Mouse (Mus musculus): ENCODE measurements around the gene Appl1. TPM values are rescaled to one million over a fixed set of nuclear protein-coding genes. Genes with fewer than 3 reads are reported as not detected.
"Not testable (repeated sequence)": the region's sequence is repeated elsewhere in the genome, so short reads cannot be mapped to it uniquely, and the experiment has no call there.

The Appl1 gene
- total and polyA plus RNA-seq, 3 experiments: 1.9 to 21.4 (median 10.0) TPM

DNA sequence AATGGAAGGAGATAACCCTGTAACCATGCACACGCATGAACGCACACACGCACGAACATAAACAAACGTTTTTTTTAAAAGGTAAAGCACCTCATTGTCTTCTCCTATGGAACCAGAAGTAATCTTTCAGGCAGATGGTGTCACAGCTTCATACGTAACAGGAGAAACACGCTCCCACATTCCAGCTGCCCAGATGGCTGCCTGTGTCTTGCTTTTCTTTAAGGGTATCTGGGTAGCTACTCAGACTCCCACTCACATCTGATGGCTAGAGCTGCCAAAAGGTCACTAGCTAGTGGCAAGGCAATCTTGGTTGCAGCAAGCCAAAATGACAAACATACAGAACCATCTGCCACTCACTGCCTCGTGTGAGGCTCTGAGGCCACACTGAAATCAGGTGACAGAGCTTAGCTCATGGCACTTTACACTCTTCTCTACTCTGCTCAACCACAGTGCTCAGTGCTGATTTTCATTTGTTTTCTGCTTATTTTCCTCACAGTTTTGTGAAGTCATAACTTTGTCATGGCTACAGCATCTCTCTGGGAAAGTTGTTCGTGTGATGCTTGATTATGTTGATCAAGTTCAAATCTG, 57.3 kb downstream of the Appl1 start:
- H3K4me1 ChIP-seq (ENCODE audit: insufficient read depth, low read depth, low read length): no peaks in the 10 kb centered on the region
- H3K4me3 ChIP-seq (ENCODE audit: low read depth, low read length): no peak overlapping the region
- no peaks in the 10 kb centered on the region for H3K9me3 ChIP-seq (replicated peaks)
- H3K36me3 ChIP-seq (replicated peaks): no peaks in the 10 kb centered on the region
- no peaks in the 10 kb centered on the region for H3K27me3 ChIP-seq (ENCODE audit: insufficient read depth, low read length)
- ATAC-seq (ENCODE audit: extremely low read depth, insufficient number of reproducible peaks, low FRiP score, poor library complexity, severe bottlenecking) (no peak), DNase-seq (ENCODE audit: low spot score) (no peak)
- TF ChIP-seq GATA1 (IDR thresholded peaks at IDR 0.05; ENCODE audit: borderline replicate concordance, low read length) (no peak), GATA2 (IDR thresholded peaks at IDR 0.05; ENCODE audit: borderline replicate concordance, low read depth, low read length) (no peak), TAL1 (conservative IDR thresholded peaks at IDR 0.05; ENCODE audit: low read depth, low read length) (no peak), POLR2AphosphoS5 (IDR thresholded peaks at IDR 0.05; ENCODE audit: insufficient replicate concordance, low read depth, low read length) (no peak), CTCF (IDR thresholded peaks at IDR 0.05; ENCODE audit: low read depth, low read length) (no peak)

DNA sequence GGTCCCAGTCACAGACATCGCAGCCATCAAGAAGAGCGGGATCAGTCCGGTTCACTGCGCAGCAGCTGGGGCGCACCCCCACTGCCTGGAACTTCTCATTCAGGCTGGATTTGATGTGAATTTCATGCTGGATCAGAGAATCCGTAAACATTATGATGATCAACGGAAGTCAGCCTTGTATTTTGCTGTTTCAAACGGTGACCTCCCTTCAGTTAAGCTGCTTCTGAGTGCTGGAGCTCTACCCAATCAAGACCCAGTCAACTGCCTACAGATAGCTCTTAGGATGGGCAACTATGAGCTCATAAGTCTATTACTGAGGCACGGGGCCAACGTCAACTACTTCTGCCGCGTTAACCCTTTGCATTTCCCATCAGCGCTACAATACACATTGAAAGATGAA, 59.2 kb downstream of the Appl1 start:
- ATAC-seq (ENCODE audit: extremely low read depth, insufficient number of reproducible peaks, low FRiP score, poor library complexity, severe bottlenecking): no peak
- H3K27me3 ChIP-seq (ENCODE audit: insufficient read depth, low read length): no peaks in the 10 kb centered on the region
- no peaks in the 10 kb centered on the region for H3K4me1 ChIP-seq (ENCODE audit: insufficient read depth, low read depth, low read length)
- TF ChIP-seq GATA2 (IDR thresholded peaks at IDR 0.05; ENCODE audit: borderline replicate concordance, low read depth, low read length): no peak
- no peak for TF ChIP-seq TAL1 (conservative IDR thresholded peaks at IDR 0.05; ENCODE audit: low read depth, low read length)
- TF ChIP-seq CTCF (IDR thresholded peaks at IDR 0.05; ENCODE audit: low read depth, low read length): no peak
- no peaks in the 10 kb centered on the region for H3K9me3 ChIP-seq (replicated peaks)
- H3K36me3 ChIP-seq (replicated peaks): no peaks in the 10 kb centered on the region
- no peak overlapping the region for H3K4me3 ChIP-seq (ENCODE audit: low read depth, low read length)
- DNase-seq (ENCODE audit: low spot score): no peak

DNA sequence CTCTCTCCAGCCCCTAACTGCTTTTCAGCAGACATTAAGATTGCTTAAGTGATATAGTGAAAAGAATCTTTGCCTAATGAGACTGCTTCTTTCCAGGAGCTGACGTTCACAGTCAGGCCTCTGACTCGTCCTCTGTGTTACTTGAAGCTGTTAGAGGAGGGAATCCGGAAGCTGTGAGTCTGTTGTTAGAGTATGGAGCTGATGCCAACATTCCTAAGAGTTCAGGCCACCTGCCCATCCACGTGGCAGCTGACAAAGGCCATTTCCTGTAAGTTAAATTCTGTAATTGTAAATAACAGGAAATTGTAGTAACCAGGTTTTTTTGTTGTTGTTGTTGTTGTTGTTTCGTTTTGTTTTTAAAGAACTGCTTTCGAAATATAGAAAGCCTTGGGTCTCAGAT, 59.8 kb downstream of the Appl1 start:
- no peak for TF ChIP-seq POLR2AphosphoS5 (IDR thresholded peaks at IDR 0.05; ENCODE audit: insufficient replicate concordance, low read depth, low read length)
- TF ChIP-seq TAL1 (conservative IDR thresholded peaks at IDR 0.05; ENCODE audit: low read depth, low read length): no peak
- TF ChIP-seq CTCF (IDR thresholded peaks at IDR 0.05; ENCODE audit: low read depth, low read length): no peak
- TF ChIP-seq GATA1 (IDR thresholded peaks at IDR 0.05; ENCODE audit: borderline replicate concordance, low read length): no peak
- TF ChIP-seq GATA2 (IDR thresholded peaks at IDR 0.05; ENCODE audit: borderline replicate concordance, low read depth, low read length): no peak
- DNase-seq (ENCODE audit: low spot score) (no peak), ATAC-seq (ENCODE audit: extremely low read depth, insufficient number of reproducible peaks, low FRiP score, poor library complexity, severe bottlenecking) (no peak)
- no peaks in the 10 kb centered on the region for H3K9me3 ChIP-seq (replicated peaks)
- H3K4me3 ChIP-seq (ENCODE audit: low read depth, low read length): no peak overlapping the region
- H3K4me1 ChIP-seq (ENCODE audit: insufficient read depth, low read depth, low read length): no peaks in the 10 kb centered on the region
- H3K27me3 ChIP-seq (ENCODE audit: insufficient read depth, low read length): no peaks in the 10 kb centered on the region
- H3K36me3 ChIP-seq (replicated peaks): no peaks in the 10 kb centered on the region

DNA sequence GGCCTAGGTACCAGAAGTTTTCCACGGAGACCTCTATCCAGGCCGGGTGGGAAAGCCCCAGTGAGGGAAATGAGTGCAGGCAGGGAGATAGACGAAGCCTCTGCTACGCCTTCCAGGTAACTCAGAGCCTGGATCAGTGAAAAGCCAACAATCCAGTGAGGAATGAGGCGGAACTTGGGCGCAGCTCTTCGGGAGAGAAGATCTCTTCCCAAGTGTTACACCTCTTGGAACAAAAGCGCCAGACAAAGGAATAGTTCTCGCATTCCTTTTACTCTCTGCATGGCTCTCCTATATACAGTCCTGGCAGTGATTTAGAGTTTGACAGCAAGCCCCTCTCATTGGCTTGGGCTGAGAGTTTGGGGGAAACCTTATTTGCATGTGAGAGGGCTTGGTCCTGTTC, 60.6 kb downstream of the Appl1 start:
- ATAC-seq (ENCODE audit: extremely low read depth, insufficient number of reproducible peaks, low FRiP score, poor library complexity, severe bottlenecking); H3K4me3 ChIP-seq (ENCODE audit: low read depth, low read length); H3K4me1 ChIP-seq (ENCODE audit: insufficient read depth, low read depth, low read length); H3K9me3 ChIP-seq (replicated peaks); H3K27me3 ChIP-seq (ENCODE audit: insufficient read depth, low read length); DNase-seq (ENCODE audit: low spot score); H3K36me3 ChIP-seq (replicated peaks): not testable (repeated sequence)

DNA sequence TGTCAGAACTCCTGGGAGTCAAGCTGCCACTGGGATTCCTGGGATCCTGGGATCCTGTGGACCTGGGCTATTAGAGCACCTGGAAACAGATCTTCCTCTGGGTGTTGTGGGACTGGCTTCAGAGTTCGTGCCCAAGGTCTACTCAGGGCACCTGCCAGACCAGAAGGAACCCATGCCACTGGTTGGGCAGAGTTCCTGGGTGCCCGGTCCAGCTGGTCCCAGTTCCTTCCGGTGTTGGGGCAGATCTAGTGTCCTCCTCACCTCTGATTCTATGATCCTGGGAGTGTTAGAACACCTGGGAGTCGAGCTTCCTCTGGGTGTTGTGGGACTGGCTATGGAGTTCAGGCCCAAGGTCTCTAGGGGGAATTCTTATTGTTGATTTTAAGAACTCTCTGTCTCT, 63.6 kb downstream of the Appl1 start:
- H3K9me3 ChIP-seq (replicated peaks): no peaks in the 10 kb centered on the region
- H3K4me3 ChIP-seq (ENCODE audit: low read depth, low read length): no peak overlapping the region
- no peaks in the 10 kb centered on the region for H3K4me1 ChIP-seq (ENCODE audit: insufficient read depth, low read depth, low read length)
- ATAC-seq (ENCODE audit: extremely low read depth, insufficient number of reproducible peaks, low FRiP score, poor library complexity, severe bottlenecking) (no peak), DNase-seq (ENCODE audit: low spot score) (no peak)
- TF ChIP-seq GATA2 (IDR thresholded peaks at IDR 0.05; ENCODE audit: borderline replicate concordance, low read depth, low read length) (no peak), TAL1 (conservative IDR thresholded peaks at IDR 0.05; ENCODE audit: low read depth, low read length) (no peak), CTCF (IDR thresholded peaks at IDR 0.05; ENCODE audit: low read depth, low read length) (no peak), GATA1 (IDR thresholded peaks at IDR 0.05; ENCODE audit: borderline replicate concordance, low read length) (no peak)
- H3K27me3 ChIP-seq (ENCODE audit: insufficient read depth, low read length): peaks cover 3% of the 10 kb centered on the region; the same call in 1 of the 2 replicates
- H3K36me3 ChIP-seq (replicated peaks): no peaks in the 10 kb centered on the region

DNA sequence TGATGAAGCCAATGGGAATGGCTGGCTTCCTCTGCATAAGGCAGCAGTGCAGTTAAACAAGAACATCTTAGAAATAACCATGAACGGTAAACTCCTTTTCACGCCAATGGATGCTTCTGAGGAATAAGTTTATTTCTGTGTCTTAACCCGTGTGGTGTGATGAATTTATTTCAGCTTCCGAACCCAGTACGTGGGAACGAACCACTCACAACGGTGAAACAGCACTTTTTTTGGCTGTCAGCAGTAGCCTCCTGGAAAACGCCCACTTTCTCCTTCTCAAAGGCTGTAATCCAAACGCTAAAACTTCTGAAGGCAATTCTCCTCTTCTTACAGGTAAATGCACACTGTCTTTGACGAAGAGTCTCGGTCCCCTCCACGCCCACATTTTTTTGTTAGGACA, 70.1 kb downstream of the Appl1 start:
- TF ChIP-seq CTCF (IDR thresholded peaks at IDR 0.05; ENCODE audit: low read depth, low read length) (no peak), TAL1 (conservative IDR thresholded peaks at IDR 0.05; ENCODE audit: low read depth, low read length) (no peak), GATA2 (IDR thresholded peaks at IDR 0.05; ENCODE audit: borderline replicate concordance, low read depth, low read length) (no peak), GATA1 (IDR thresholded peaks at IDR 0.05; ENCODE audit: borderline replicate concordance, low read length) (no peak), POLR2AphosphoS5 (IDR thresholded peaks at IDR 0.05; ENCODE audit: insufficient replicate concordance, low read depth, low read length) (no peak)
- Histone ChIP-seq H3K36me3 (replicated peaks) (no peaks in the 10 kb centered on the region), H3K4me3 (ENCODE audit: low read depth, low read length) (no peak overlapping the region), H3K27me3 (ENCODE audit: insufficient read depth, low read length) (peaks cover 10% of the 10 kb centered on the region), H3K9me3 (replicated peaks) (no peaks in the 10 kb centered on the region), H3K4me1 (ENCODE audit: insufficient read depth, low read depth, low read length) (no peaks in the 10 kb centered on the region)
- DNase-seq (ENCODE audit: low spot score) (no peak), ATAC-seq (ENCODE audit: extremely low read depth, insufficient number of reproducible peaks, low FRiP score, poor library complexity, severe bottlenecking) (no peak)

DNA sequence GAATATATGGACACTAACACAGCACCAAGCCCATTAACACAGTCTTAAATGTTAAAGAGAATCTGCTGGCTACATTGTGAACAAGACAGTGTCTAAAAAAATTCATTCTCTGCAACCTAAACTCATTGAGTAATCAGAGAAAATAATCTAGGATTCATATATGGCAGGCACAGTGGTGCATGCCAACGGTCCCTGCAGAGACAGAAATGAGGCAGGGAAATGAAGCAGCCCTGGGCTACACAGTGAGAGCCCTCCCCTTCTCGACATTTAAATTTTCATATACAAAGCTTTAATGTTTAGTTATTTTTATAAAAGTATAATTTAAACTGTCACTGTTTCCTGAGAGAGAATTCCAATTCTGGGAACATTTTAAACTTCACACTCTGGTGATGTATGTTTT, 71.5 kb downstream of the Appl1 start:
- TF ChIP-seq POLR2AphosphoS5 (IDR thresholded peaks at IDR 0.05; ENCODE audit: insufficient replicate concordance, low read depth, low read length) (no peak), GATA1 (IDR thresholded peaks at IDR 0.05; ENCODE audit: borderline replicate concordance, low read length) (no peak)
- H3K36me3 ChIP-seq (replicated peaks): no peaks in the 10 kb centered on the region

More for the DNA sequence above, 71.5 kb downstream of the Appl1 start:
- DNase-seq (ENCODE audit: low spot score) (no peak), ATAC-seq (ENCODE audit: extremely low read depth, insufficient number of reproducible peaks, low FRiP score, poor library complexity, severe bottlenecking) (no peak)
- no peaks in the 10 kb centered on the region for H3K9me3 ChIP-seq (replicated peaks)
- peaks cover 10% of the 10 kb centered on the region for H3K27me3 ChIP-seq (ENCODE audit: insufficient read depth, low read length)
- no peaks in the 10 kb centered on the region for H3K4me1 ChIP-seq (ENCODE audit: insufficient read depth, low read depth, low read length)
- no peak overlapping the region for H3K4me3 ChIP-seq (ENCODE audit: low read depth, low read length)

All from G1E (cell line).